Mouse (Mus musculus): Measurements from ENCODE around the gene Myo3b.

The Myo3b gene

DNA sequence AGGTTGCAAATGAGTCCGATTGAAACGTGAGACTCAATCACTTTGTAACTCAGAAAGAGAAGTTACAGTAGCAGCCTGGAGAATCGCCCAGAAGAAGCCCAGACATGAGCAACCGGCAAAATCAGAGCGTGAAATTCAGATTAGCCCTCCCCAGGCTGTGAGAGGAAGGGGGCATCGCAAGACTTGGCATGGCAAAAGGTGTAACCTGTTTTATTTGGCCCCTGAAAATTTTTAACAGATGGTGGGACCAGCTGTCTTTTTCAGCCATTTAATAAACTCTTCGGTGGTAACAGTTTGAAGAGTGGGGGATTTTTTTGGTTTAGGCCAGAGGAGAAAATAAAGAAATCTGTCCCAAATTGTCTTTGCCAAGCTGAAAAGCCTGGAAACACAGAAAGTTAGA, 405.2 kb downstream of the Myo3b start:
- no peak for DNase-seq (ENCODE audit: extremely low spot score)

DNA sequence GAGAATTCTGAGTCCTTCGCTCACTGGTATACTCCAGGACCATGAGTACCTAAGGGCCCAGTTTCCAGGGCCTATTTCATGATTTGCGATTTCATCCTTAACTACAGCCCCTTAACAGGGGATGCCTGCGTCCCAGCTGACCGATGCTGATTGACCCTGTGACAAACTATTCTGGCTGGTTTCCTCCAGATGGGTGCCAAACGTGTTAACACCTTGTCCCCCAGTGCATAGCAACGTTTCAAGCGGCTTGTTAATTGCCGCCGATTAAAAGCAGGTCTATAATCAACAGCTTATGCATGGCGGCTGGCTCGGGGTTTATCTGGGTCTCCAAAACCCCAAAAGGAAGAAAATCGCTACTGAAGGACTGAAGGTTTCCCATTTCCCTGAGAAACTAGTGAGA, 417.3 kb downstream of the Myo3b start:
- peak; percentile 42 for DNase-seq (ENCODE audit: extremely low spot score)

DNA sequence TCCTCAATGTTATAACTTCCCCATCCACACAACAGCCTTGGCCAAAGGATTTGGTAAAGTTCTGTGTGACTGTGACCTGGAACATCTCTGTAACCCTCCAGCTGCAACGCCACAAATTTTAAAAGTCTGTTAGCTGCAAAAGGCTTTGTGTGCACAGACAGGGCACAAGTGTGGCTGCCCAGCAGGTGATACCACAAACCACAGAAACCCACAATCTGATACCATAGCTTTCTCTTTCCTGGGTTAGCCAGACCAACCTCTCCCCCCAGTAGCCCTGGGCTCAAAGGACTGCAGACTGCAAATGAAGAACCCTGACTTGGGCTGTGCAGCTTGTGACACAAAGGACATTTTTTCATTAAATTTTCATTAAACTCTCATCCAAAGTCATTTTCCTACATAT, 424.7 kb downstream of the Myo3b start:
- DNase-seq (ENCODE audit: extremely low spot score): no peak

DNA sequence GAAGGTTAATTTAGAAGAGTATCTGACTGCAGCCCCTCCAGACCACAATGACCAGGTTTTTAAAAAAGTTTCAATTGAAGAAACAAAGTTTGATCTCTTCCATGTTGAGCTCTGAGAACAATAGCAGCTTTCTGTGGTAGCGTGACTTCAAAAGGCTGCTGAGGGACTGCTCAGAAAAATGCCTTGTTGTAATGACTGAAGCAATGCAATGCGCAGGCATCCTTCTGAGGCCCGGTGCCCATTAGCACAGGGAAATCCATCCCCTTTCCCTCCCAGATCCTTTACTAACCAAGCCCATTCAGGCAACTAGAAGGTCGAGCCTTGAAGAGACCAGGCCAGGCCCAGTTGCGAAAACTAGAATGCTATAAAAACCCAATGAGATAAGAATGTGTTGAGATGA, 432.2 kb downstream of the Myo3b start:
- DNase-seq (ENCODE audit: extremely low spot score): peak; percentile 34

DNA sequence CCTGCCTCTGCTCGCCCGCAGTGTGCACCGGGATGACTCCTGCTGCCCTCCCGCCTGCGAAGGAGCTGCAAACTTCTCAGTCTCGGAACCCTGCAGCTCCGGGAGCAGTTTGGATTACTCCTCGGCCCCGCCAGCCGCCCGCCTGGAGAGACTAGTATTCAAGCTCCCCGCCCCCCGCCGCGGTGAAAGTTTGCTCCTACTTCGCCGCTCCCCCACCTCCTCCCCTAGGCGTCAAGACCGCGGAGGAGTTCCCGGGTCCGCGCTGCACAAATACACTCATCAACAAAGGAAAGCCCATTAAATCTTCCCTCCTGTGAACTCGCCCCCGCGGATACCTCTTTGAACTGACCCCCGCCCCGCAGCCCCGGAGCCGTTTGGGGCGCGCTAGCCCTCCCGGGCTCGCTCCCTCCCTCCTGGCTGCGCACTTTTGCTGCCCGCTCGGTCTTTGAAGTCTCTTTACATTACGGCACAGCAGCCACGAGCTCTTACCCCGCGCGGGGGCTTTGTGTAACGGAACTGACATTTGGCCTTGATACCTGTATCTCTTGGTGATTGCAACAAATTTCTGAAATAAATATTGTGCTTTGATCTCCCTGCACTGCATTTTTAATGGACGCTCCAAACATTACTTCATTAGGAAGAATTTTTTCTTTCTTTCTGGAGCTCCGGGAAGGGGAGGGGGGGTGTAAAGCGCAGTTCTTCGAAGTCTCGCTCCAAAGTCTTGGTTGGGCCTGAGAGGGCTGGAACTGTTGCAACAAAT, 433.1 kb downstream of the Myo3b start:
- peak; percentile 73 for DNase-seq (ENCODE audit: extremely low spot score)

Data from embryo, embryonic 9.5 days (tissue).